Mouse (Mus musculus) embryonic facial prominence, embryonic 11.5 days (tissue): Measurements from ENCODE around the gene Utrn. TPM values are rescaled to one million over a fixed set of nuclear protein-coding genes. Genes with fewer than 3 reads are reported as not detected.

ENCODE experiments used
- ATAC-seq: fragments of 200-750 bp; cut with Nextera tagmentation; replicated peaks from 2 replicates; pipeline ENCODE4 v1.8.0; 2017; ENCODE audit warnings: low read depth; ENCODE audit not compliant: insufficient number of reproducible peaks, low FRiP score, low TSS enrichment
- DNase-seq: peaks from one replicate; pipeline ENCODE4 v3.0.0-alpha.2; 2015; ENCODE audit warnings: low spot score
- H3K27ac ChIP-seq: fragments of 300-500 bp; sonication (generic); replicated peaks from 2 replicates; pipeline ENCODE4 v1.5.1; 2014; ENCODE audit warnings: mild to moderate bottlenecking, low read depth, low read length, control low read depth
- H3K27me3 ChIP-seq: fragments of 300-500 bp; sonication (generic); 2 replicates; pipeline ENCODE4 v1.6.1; 2014; ENCODE audit warnings: mild to moderate bottlenecking, low read length, moderate library complexity, mixed read lengths; ENCODE audit not compliant: control insufficient read depth, insufficient read depth
- H3K36me3 ChIP-seq: fragments of 300-500 bp; sonication (generic); replicated peaks from 2 replicates; pipeline ENCODE4 v1.6.1; 2014; ENCODE audit warnings: low read depth, mild to moderate bottlenecking, low read length, moderate library complexity, mixed read lengths; ENCODE audit not compliant: control insufficient read depth, insufficient read depth
- H3K4me1 ChIP-seq: fragments of 300-500 bp; sonication (generic); 2 replicates; pipeline ENCODE4 v1.6.1; 2014; ENCODE audit warnings: low read length, mixed read lengths; ENCODE audit not compliant: control insufficient read depth, insufficient read depth
- H3K4me2 ChIP-seq: fragments of 300-500 bp; sonication (generic); 2 replicates; pipeline ENCODE4 v1.6.1; 2014; ENCODE audit warnings: low read depth, mild to moderate bottlenecking, control low read depth, low read length, moderate library complexity
- H3K4me3 ChIP-seq: fragments of 300-500 bp; sonication (generic); 2 replicates; pipeline ENCODE4 v1.5.1; 2014; ENCODE audit warnings: low read depth, low read length, control low read depth
- H3K9ac ChIP-seq: fragments of 300-500 bp; sonication (generic); replicated peaks from 2 replicates; pipeline ENCODE4 v1.6.1; 2014; ENCODE audit warnings: mild to moderate bottlenecking, control low read depth, low read length
- H3K9me3 ChIP-seq: fragments of 300-500 bp; sonication (generic); replicated peaks from 2 replicates; pipeline ENCODE4 v1.6.1; 2016; ENCODE audit warnings: mild to moderate bottlenecking, low read length, inconsistent platforms, mixed read lengths; ENCODE audit not compliant: control insufficient read depth
- WGBS: fragments of 180-500 bp; shearing (Covaris S2); extraction: QIAGEN DNeasy Blood & Tissue Kit; methylation state at CpG from one replicate; pipeline ENCODE4 v1.1.7; 2014; 5-methylcytosine and 5-hydroxymethylcytosine counted together
- polyA plus RNA-seq: library from polyadenylated mRNA; unstranded; fragments of >200 nt; fragmentation: Nextera tagmentation; extraction: Ambion mirVana; gene quantifications from 2 replicates; pipeline ENCODE4 v1.2.1, GENCODE M21; 2014

Gene Utrn
- 47.4 and 51.9 TPM in 2 replicates for polyA plus RNA-seq

- Histone ChIP-seq H3K36me3 (no peaks in the 10 kb centered on the region), H3K9ac (peak within 1 kb of the TSS; percentile 77), H3K4me3 (peak within 1 kb of the TSS; percentile 49), H3K9me3 (no peaks in the 10 kb centered on the region), H3K4me1 (peaks cover 4% of the 10 kb centered on the region; the same call in 1 of the 2 replicates), H3K27me3 (no peaks in the 10 kb centered on the region), H3K27ac (peak within 1 kb of the TSS; percentile 60), H3K4me2 (peak within 1 kb of the TSS; percentile 78)
- 0% methylated on average over 75 of the region's 77 CpGs for WGBS
- DNase-seq (peak; percentile 88), ATAC-seq (peak; percentile 88)
Measured at GRCm38 (mm10) chr10:12869029-12869671, at the start of gene Utrn. Gene Utrn, minus strand, starts transcription at chr10:12869365.

GRCm38 (mm10) chr10:12917626-12918025 is 48.5 kb upstream of the Utrn start:
- Histone ChIP-seq H3K27me3 (no peaks in the 10 kb centered on the region), H3K9ac (no peak overlapping the region), H3K4me3 (no peak overlapping the region), H3K4me1 (no peaks in the 10 kb centered on the region), H3K9me3 (no peaks in the 10 kb centered on the region), H3K4me2 (no peak overlapping the region), H3K36me3 (no peaks in the 10 kb centered on the region), H3K27ac (no peak overlapping the region)
- DNase-seq = no peak
- no peak for ATAC-seq
- 33% methylated on average over 1 of the region's 1 CpGs for WGBS

- ATAC-seq = no peak
- H3K36me3 ChIP-seq = no peaks in the 10 kb centered on the region
- 86% methylated on average over 6 of the region's 6 CpGs for WGBS
- no peaks in the 10 kb centered on the region for H3K9me3 ChIP-seq
- no peak overlapping the region for H3K27ac ChIP-seq
- no peak overlapping the region for H3K9ac ChIP-seq
- H3K4me3 ChIP-seq = no peak overlapping the region
- H3K4me2 ChIP-seq = no peak overlapping the region
- no peaks in the 10 kb centered on the region for H3K27me3 ChIP-seq
- no peaks in the 10 kb centered on the region for H3K4me1 ChIP-seq
- no peak for DNase-seq
Measured at GRCm38 (mm10) chr10:12916376-12916775, 47.2 kb upstream of the Utrn start.

GRCm38 (mm10) chr10:12915826-12916225 is 46.7 kb upstream of the Utrn start:
- Histone ChIP-seq H3K4me3 (no peak overlapping the region), H3K9me3 (no peaks in the 10 kb centered on the region), H3K4me2 (no peak overlapping the region), H3K36me3 (no peaks in the 10 kb centered on the region), H3K27me3 (no peaks in the 10 kb centered on the region), H3K9ac (no peak overlapping the region), H3K27ac (no peak overlapping the region), H3K4me1 (no peaks in the 10 kb centered on the region)
- ATAC-seq (peak; percentile 46; the same call in 1 of the 2 replicates), DNase-seq (peak; percentile 70)
- WGBS = 40% methylated on average over 7 of the region's 7 CpGs

GRCm38 (mm10) chr10:12914203-12914602 is 45.0 kb upstream of the Utrn start:
- ATAC-seq = no peak
- no peak overlapping the region for H3K9ac ChIP-seq
- 82% methylated on average over 1 of the region's 1 CpGs for WGBS
- DNase-seq = no peak
- no peaks in the 10 kb centered on the region for H3K27me3 ChIP-seq
- H3K27ac ChIP-seq = no peak overlapping the region
- H3K4me3 ChIP-seq = no peak overlapping the region
- H3K36me3 ChIP-seq = no peaks in the 10 kb centered on the region
- H3K4me1 ChIP-seq = no peaks in the 10 kb centered on the region
- H3K9me3 ChIP-seq = no peaks in the 10 kb centered on the region
- H3K4me2 ChIP-seq = no peak overlapping the region

DNA sequence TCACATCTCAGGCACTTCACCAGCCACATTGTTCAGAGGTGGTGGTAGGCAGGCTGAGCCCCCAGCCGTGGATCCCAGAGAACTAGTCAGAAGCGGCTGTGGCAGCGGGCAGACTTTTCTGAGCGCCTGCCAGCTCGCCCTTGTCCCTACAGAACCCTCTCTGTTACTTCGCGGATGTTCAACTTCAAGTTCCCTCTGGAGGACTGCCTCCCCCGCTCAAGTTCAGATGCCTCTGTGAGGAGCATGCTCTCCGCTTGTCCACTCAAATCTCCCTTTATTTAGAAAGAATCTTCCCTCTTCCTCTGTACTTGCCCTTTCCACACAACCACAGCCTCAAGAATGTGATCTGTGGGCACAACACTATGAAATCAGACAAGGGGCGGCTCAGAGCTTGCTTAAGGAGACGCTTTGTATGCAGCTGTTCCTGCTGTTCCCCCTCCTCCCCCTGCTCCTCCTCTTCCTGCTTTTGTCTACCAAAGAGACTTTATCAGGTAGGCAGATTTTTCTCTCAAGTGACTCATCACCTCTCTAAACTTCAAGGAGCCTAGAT is 42.9 kb upstream of the Utrn start:
- no peaks in the 10 kb centered on the region for H3K27me3 ChIP-seq
- no peak for DNase-seq
- H3K36me3 ChIP-seq = no peaks in the 10 kb centered on the region
- H3K9me3 ChIP-seq = no peaks in the 10 kb centered on the region
- 0 out of 2 replicates have a peak, but pooled peaks have one; percentile 26 for ATAC-seq
- 67% methylated on average over 11 of the region's 11 CpGs for WGBS
- H3K9ac ChIP-seq = no peak overlapping the region
- no peak overlapping the region for H3K4me2 ChIP-seq
- no peaks in the 10 kb centered on the region for H3K4me1 ChIP-seq
- H3K27ac ChIP-seq = no peak overlapping the region
- H3K4me3 ChIP-seq = no peak overlapping the region

- Histone ChIP-seq H3K27ac (no peak overlapping the region), H3K4me3 (no peak overlapping the region), H3K27me3 (no peaks in the 10 kb centered on the region), H3K9me3 (no peaks in the 10 kb centered on the region), H3K36me3 (no peaks in the 10 kb centered on the region), H3K9ac (no peak overlapping the region), H3K4me1 (no peaks in the 10 kb centered on the region), H3K4me2 (no peak overlapping the region)
- no peak for ATAC-seq
- WGBS = 89% methylated on average over 13 of the region's 13 CpGs
- DNase-seq = no peak
Measured at GRCm38 (mm10) chr10:12911451-12911850, 42.3 kb upstream of the Utrn start.

GRCm38 (mm10) chr10:12909891-12910290 is 40.7 kb upstream of the Utrn start:
- no peak for DNase-seq
- no peak overlapping the region for H3K9ac ChIP-seq
- no peaks in the 10 kb centered on the region for H3K4me1 ChIP-seq
- H3K4me2 ChIP-seq = no peak overlapping the region
- no peak overlapping the region for H3K4me3 ChIP-seq
- no peak for ATAC-seq
- H3K27ac ChIP-seq = no peak overlapping the region
- 91% methylated on average over 2 of the region's 2 CpGs for WGBS
- no peaks in the 10 kb centered on the region for H3K9me3 ChIP-seq
- H3K36me3 ChIP-seq = no peaks in the 10 kb centered on the region
- H3K27me3 ChIP-seq = no peaks in the 10 kb centered on the region
